Mouse (Mus musculus) forelimb bud, embryonic 11.5 days (tissue): ENCODE measurements around the gene Zfhx3.

Experiments used
- DNase-seq: peaks from one replicate; pipeline ENCODE4 v3.0.0-alpha.2; 2012; ENCODE audit warnings: low read depth, low spot score

Gene Zfhx3

GRCm38 (mm10) chr8:108537686-108538551, 595.5 kb downstream of the Zfhx3 start:
- DNase-seq, result no peak

- DNase-seq, result no peak
Measured at GRCm38 (mm10) chr8:108538929-108539555, 596.6 kb downstream of the Zfhx3 start.

- peak; percentile 76 for DNase-seq
Measured at GRCm38 (mm10) chr8:108552518-108552917, 610.1 kb downstream of the Zfhx3 start.

- peak; percentile 29 for DNase-seq
Measured at GRCm38 (mm10) chr8:108553808-108554577, 611.5 kb downstream of the Zfhx3 start.

GRCm38 (mm10) chr8:108554578-108555245, 612.3 kb downstream of the Zfhx3 start:
- DNase-seq, result no peak

- no peak for DNase-seq
Measured at GRCm38 (mm10) chr8:108563420-108563819, 621.0 kb downstream of the Zfhx3 start.

- DNase-seq, result no peak
Measured at GRCm38 (mm10) chr8:108563934-108564564, 621.6 kb downstream of the Zfhx3 start.

- no peak for DNase-seq
Measured at GRCm38 (mm10) chr8:108566035-108566434, 623.6 kb downstream of the Zfhx3 start.

- DNase-seq, result no peak
Measured at GRCm38 (mm10) chr8:108573295-108574017, 631.0 kb downstream of the Zfhx3 start.

- DNase-seq, result peak; percentile 37
Measured at GRCm38 (mm10) chr8:108574101-108574500, 631.7 kb downstream of the Zfhx3 start.

- no peak for DNase-seq
Measured at GRCm38 (mm10) chr8:108577571-108577970, 635.1 kb downstream of the Zfhx3 start.

GRCm38 (mm10) chr8:108578388-108578787, 635.9 kb downstream of the Zfhx3 start:
- DNase-seq, result peak; percentile 28

GRCm38 (mm10) chr8:108579808-108580207, 637.4 kb downstream of the Zfhx3 start:
- no peak for DNase-seq

GRCm38 (mm10) chr8:108580364-108580763, 637.9 kb downstream of the Zfhx3 start:
- DNase-seq, result no peak

- no peak for DNase-seq
Measured at GRCm38 (mm10) chr8:108581557-108581956, 639.1 kb downstream of the Zfhx3 start.

GRCm38 (mm10) chr8:108582251-108582650, 639.8 kb downstream of the Zfhx3 start:
- no peak for DNase-seq

- DNase-seq, result no peak
Measured at GRCm38 (mm10) chr8:108583261-108583660, 640.8 kb downstream of the Zfhx3 start.

- DNase-seq, result no peak
Measured at GRCm38 (mm10) chr8:108583867-108584661, 641.6 kb downstream of the Zfhx3 start.

GRCm38 (mm10) chr8:108584662-108584978, 642.2 kb downstream of the Zfhx3 start:
- no peak for DNase-seq

GRCm38 (mm10) chr8:108591037-108591436, 648.6 kb downstream of the Zfhx3 start:
- DNase-seq, result no peak
